Mouse (Mus musculus) heart, embryonic 13.5 days (tissue): ENCODE measurements around the gene Rad51b. TPM values are rescaled to one million over a fixed set of nuclear protein-coding genes. Genes with fewer than 3 reads are reported as not detected.

ENCODE experiments used
- ATAC-seq: fragments of 200-750 bp; cut with Nextera tagmentation; 2 replicates; pipeline ENCODE4 v1.8.0; 2017; ENCODE audit warnings: moderate TSS enrichment; ENCODE audit not compliant: insufficient number of reproducible peaks, low FRiP score, low TSS enrichment; ENCODE audit errors: extremely low read depth
- H3K27ac ChIP-seq: fragments of 300-500 bp; sonication (generic); replicated peaks from 2 replicates; pipeline ENCODE4 v1.5.1; 2015; ENCODE audit warnings: moderate library complexity, mild to moderate bottlenecking, inconsistent platforms
- H3K27me3 ChIP-seq: fragments of 300-500 bp; sonication (generic); replicated peaks from 2 replicates; pipeline ENCODE4 v1.6.1; 2015; ENCODE audit warnings: mild to moderate bottlenecking, inconsistent platforms
- H3K36me3 ChIP-seq: fragments of 300-500 bp; sonication (generic); 2 replicates; pipeline ENCODE4 v1.6.1; 2015; ENCODE audit warnings: mild to moderate bottlenecking, inconsistent platforms
- H3K4me1 ChIP-seq: fragments of 300-500 bp; sonication (generic); 2 replicates; pipeline ENCODE4 v1.6.1; 2015; ENCODE audit warnings: inconsistent platforms
- H3K4me2 ChIP-seq: fragments of 300-500 bp; sonication (generic); 2 replicates; pipeline ENCODE4 v1.6.1; 2015; ENCODE audit warnings: inconsistent platforms, mild to moderate bottlenecking, moderate library complexity
- H3K4me3 ChIP-seq: fragments of 300-500 bp; sonication (generic); 2 replicates; pipeline ENCODE4 v1.5.1; 2015; ENCODE audit warnings: moderate library complexity, mild to moderate bottlenecking, inconsistent platforms
- H3K9ac ChIP-seq: fragments of 300-500 bp; sonication (generic); 2 replicates; pipeline ENCODE4 v1.6.1; 2015; ENCODE audit warnings: inconsistent platforms, mild to moderate bottlenecking, moderate library complexity
- H3K9me3 ChIP-seq: fragments of 300-500 bp; sonication (generic); 2 replicates; pipeline ENCODE4 v1.6.1; 2016; ENCODE audit warnings: inconsistent platforms
- WGBS: fragments of 180-500 bp; shearing (Covaris S2); methylation state at CpG from one replicate; pipeline ENCODE4 v1.1.7; 2015; ENCODE audit warnings: mixed read lengths; 5-methylcytosine and 5-hydroxymethylcytosine counted together
- polyA plus RNA-seq: library from polyadenylated mRNA; unstranded; fragments of >200 nt; fragmentation: Nextera tagmentation; extraction: Ambion mirVana; gene quantifications from 2 replicates; pipeline ENCODE4 v1.2.1, GENCODE M21; 2015

The Rad51b gene
- polyA plus RNA-seq, 1 experiment from 2014 or later: 4.8 TPM

GRCm38 (mm10) chr12:79560893-79561292 lies 263.8 kb downstream of the Rad51b start:
- Histone ChIP-seq H3K9me3 (no peaks in the 10 kb centered on the region), H3K4me3 (no peak overlapping the region), H3K4me2 (no peak overlapping the region), H3K27me3 (no peaks in the 10 kb centered on the region), H3K9ac (no peak overlapping the region), H3K4me1 (peaks cover 6% of the 10 kb centered on the region; the same call in 1 of the 2 replicates), H3K36me3 (no peaks in the 10 kb centered on the region), H3K27ac (no peak overlapping the region)
- 81% methylated on average over 4 of the region's 4 CpGs for WGBS
- ATAC-seq: no peak

- H3K36me3 ChIP-seq: 0 out of 2 replicates have a peak, but pooled peaks cover 3% of the 10 kb centered on the region
- H3K27me3 ChIP-seq: no peaks in the 10 kb centered on the region
- WGBS: 82% methylated on average over 6 of the region's 6 CpGs
- H3K9me3 ChIP-seq: peaks cover 5% of the 10 kb centered on the region
- no peak overlapping the region for H3K4me3 ChIP-seq
- no peak overlapping the region for H3K9ac ChIP-seq
- H3K27ac ChIP-seq: no peak overlapping the region
- no peaks in the 10 kb centered on the region for H3K4me1 ChIP-seq
- no peak for ATAC-seq
- no peak overlapping the region for H3K4me2 ChIP-seq
Measured at GRCm38 (mm10) chr12:79574159-79575040, 277.3 kb downstream of the Rad51b start.

- Histone ChIP-seq H3K36me3 (0 out of 2 replicates have a peak, but pooled peaks cover 3% of the 10 kb centered on the region), H3K4me2 (no peak overlapping the region), H3K9me3 (peaks cover 5% of the 10 kb centered on the region), H3K27ac (no peak overlapping the region), H3K4me3 (no peak overlapping the region), H3K27me3 (no peaks in the 10 kb centered on the region), H3K4me1 (no peaks in the 10 kb centered on the region), H3K9ac (no peak overlapping the region)
- ATAC-seq: no peak
- 80% methylated on average over 7 of the region's 7 CpGs for WGBS
Measured at GRCm38 (mm10) chr12:79575041-79575541, 278.0 kb downstream of the Rad51b start.

GRCm38 (mm10) chr12:79577525-79577924 lies 280.4 kb downstream of the Rad51b start:
- no peaks in the 10 kb centered on the region for H3K36me3 ChIP-seq
- no peak for ATAC-seq
- no peak overlapping the region for H3K4me3 ChIP-seq
- no peaks in the 10 kb centered on the region for H3K4me1 ChIP-seq
- 84% methylated on average over 2 of the region's 2 CpGs for WGBS
- H3K9me3 ChIP-seq: no peaks in the 10 kb centered on the region
- H3K9ac ChIP-seq: no peak overlapping the region
- no peak overlapping the region for H3K27ac ChIP-seq
- no peaks in the 10 kb centered on the region for H3K27me3 ChIP-seq
- no peak overlapping the region for H3K4me2 ChIP-seq

- Histone ChIP-seq H3K9ac (no peak overlapping the region), H3K4me3 (no peak overlapping the region), H3K36me3 (no peaks in the 10 kb centered on the region), H3K9me3 (no peaks in the 10 kb centered on the region), H3K4me2 (no peak overlapping the region), H3K27me3 (no peaks in the 10 kb centered on the region), H3K27ac (no peak overlapping the region), H3K4me1 (no peaks in the 10 kb centered on the region)
- ATAC-seq: no peak
- WGBS: 68% methylated on average over 6 of the region's 6 CpGs
Measured at GRCm38 (mm10) chr12:79579018-79579585, 282.0 kb downstream of the Rad51b start.

- no peak overlapping the region for H3K27ac ChIP-seq
- 88% methylated on average over 6 of the region's 6 CpGs for WGBS
- H3K36me3 ChIP-seq: no peaks in the 10 kb centered on the region
- no peak for ATAC-seq
- no peak overlapping the region for H3K9ac ChIP-seq
- H3K4me3 ChIP-seq: no peak overlapping the region
- no peaks in the 10 kb centered on the region for H3K27me3 ChIP-seq
- H3K9me3 ChIP-seq: no peaks in the 10 kb centered on the region
- no peaks in the 10 kb centered on the region for H3K4me1 ChIP-seq
- H3K4me2 ChIP-seq: no peak overlapping the region
Measured at GRCm38 (mm10) chr12:79579837-79580236, 282.8 kb downstream of the Rad51b start.

GRCm38 (mm10) chr12:79584556-79585307 lies 287.6 kb downstream of the Rad51b start:
- no peak overlapping the region for H3K4me3 ChIP-seq
- no peaks in the 10 kb centered on the region for H3K36me3 ChIP-seq
- no peak overlapping the region for H3K27ac ChIP-seq
- WGBS: 74% methylated on average over 6 of the region's 6 CpGs
- H3K4me1 ChIP-seq: no peaks in the 10 kb centered on the region
- H3K9me3 ChIP-seq: no peaks in the 10 kb centered on the region
- no peak overlapping the region for H3K4me2 ChIP-seq
- no peaks in the 10 kb centered on the region for H3K27me3 ChIP-seq
- no peak overlapping the region for H3K9ac ChIP-seq
- ATAC-seq: no peak

- no peak overlapping the region for H3K4me3 ChIP-seq
- H3K9me3 ChIP-seq: no peaks in the 10 kb centered on the region
- no peak overlapping the region for H3K9ac ChIP-seq
- no peak overlapping the region for H3K27ac ChIP-seq
- 89% methylated on average over 2 of the region's 2 CpGs for WGBS
- H3K4me2 ChIP-seq: no peak overlapping the region
- no peaks in the 10 kb centered on the region for H3K36me3 ChIP-seq
- H3K27me3 ChIP-seq: no peaks in the 10 kb centered on the region
- H3K4me1 ChIP-seq: no peaks in the 10 kb centered on the region
- ATAC-seq: no peak
Measured at GRCm38 (mm10) chr12:79585336-79585735, 288.3 kb downstream of the Rad51b start.

- Histone ChIP-seq H3K9me3 (no peaks in the 10 kb centered on the region), H3K36me3 (no peaks in the 10 kb centered on the region), H3K4me2 (no peak overlapping the region), H3K27ac (no peak overlapping the region), H3K4me1 (peaks cover 8% of the 10 kb centered on the region; the same call in 1 of the 2 replicates), H3K27me3 (no peaks in the 10 kb centered on the region), H3K9ac (no peak overlapping the region), H3K4me3 (no peak overlapping the region)
- ATAC-seq: no peak
- 78% methylated on average over 4 of the region's 4 CpGs for WGBS
Measured at GRCm38 (mm10) chr12:79588831-79589230, 291.7 kb downstream of the Rad51b start.

- Histone ChIP-seq H3K36me3 (peaks cover 2% of the 10 kb centered on the region; the same call in 1 of the 2 replicates), H3K27ac (no peak overlapping the region), H3K4me2 (no peak overlapping the region), H3K9me3 (no peaks in the 10 kb centered on the region), H3K27me3 (no peaks in the 10 kb centered on the region), H3K4me1 (peaks cover 13% of the 10 kb centered on the region), H3K4me3 (no peak overlapping the region), H3K9ac (no peak overlapping the region)
- no peak for ATAC-seq
- 69% methylated on average over 4 of the region's 4 CpGs for WGBS
Measured at GRCm38 (mm10) chr12:79592206-79592605, 295.1 kb downstream of the Rad51b start.

- peaks cover 45% of the 10 kb centered on the region for H3K4me1 ChIP-seq
- no peak overlapping the region for H3K4me2 ChIP-seq
- H3K4me3 ChIP-seq: no peak overlapping the region
- no peak for ATAC-seq
- H3K9me3 ChIP-seq: no peaks in the 10 kb centered on the region
- H3K36me3 ChIP-seq: peaks cover 2% of the 10 kb centered on the region; the same call in 1 of the 2 replicates
- no peaks in the 10 kb centered on the region for H3K27me3 ChIP-seq
- no peak overlapping the region for H3K9ac ChIP-seq
- no peak overlapping the region for H3K27ac ChIP-seq
Measured at GRCm38 (mm10) chr12:79596842-79597241, 299.8 kb downstream of the Rad51b start.
